Mouse (Mus musculus): ENCODE measurements around the gene Shroom1. TPM values are rescaled to one million over a fixed set of nuclear protein-coding genes. Genes with fewer than 3 reads are reported as not detected.

The Shroom1 gene
- polyA plus RNA-seq, 1 experiment from 2014 or later, result 1.3 TPM

DNA sequence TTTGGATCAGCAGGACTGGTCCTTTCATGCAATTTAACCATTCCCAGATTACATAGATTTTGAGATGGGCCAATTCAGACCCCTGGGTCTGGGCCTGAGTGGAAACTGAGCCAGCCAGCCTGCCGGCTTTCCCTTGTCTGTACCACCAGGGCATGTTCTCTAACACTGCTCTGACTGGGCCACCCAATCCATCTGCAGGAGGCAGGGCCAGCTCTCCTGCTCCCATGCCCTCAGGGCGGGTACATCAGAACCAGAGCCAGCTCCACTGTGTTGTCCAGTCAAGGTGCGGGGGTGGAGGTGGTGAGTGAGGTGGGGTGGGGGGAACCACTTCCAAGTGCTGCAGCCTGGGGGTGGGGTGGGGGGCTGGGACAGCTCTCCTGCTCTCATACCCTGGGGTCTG is 29.3 kb downstream of the Shroom1 start:
- 83% methylated on average over 3 of the region's 3 CpGs for WGBS
- Histone ChIP-seq H3K27me3 (ENCODE audit: control insufficient read depth, insufficient read depth, low read length) (no peaks in the 10 kb centered on the region), H3K27ac (replicated peaks) (no peak overlapping the region), H3K4me2 (replicated peaks; ENCODE audit: low read depth) (no peak overlapping the region), H3K9ac (ENCODE audit: low read length) (no peak overlapping the region), H3K4me3 (ENCODE audit: low read depth, low read length) (no peak overlapping the region), H3K36me3 (ENCODE audit: control insufficient read depth, insufficient read depth, low read length) (no peaks in the 10 kb centered on the region), H3K4me1 (replicated peaks; ENCODE audit: control insufficient read depth, insufficient read depth) (0 out of 2 replicates have a peak, but pooled peaks cover 2% of the 10 kb centered on the region), H3K9me3 (ENCODE audit: control insufficient read depth, low read length) (no peaks in the 10 kb centered on the region)
- DNase-seq (ENCODE audit: low spot score), result no peak
- no peak for ATAC-seq (ENCODE audit: low FRiP score, low TSS enrichment)
- TF ChIP-seq CTCF (IDR thresholded peaks at IDR 0.05; ENCODE audit: low read depth) (no peak), EP300 (optimal IDR thresholded peaks at IDR 0.05) (no peak)

DNA sequence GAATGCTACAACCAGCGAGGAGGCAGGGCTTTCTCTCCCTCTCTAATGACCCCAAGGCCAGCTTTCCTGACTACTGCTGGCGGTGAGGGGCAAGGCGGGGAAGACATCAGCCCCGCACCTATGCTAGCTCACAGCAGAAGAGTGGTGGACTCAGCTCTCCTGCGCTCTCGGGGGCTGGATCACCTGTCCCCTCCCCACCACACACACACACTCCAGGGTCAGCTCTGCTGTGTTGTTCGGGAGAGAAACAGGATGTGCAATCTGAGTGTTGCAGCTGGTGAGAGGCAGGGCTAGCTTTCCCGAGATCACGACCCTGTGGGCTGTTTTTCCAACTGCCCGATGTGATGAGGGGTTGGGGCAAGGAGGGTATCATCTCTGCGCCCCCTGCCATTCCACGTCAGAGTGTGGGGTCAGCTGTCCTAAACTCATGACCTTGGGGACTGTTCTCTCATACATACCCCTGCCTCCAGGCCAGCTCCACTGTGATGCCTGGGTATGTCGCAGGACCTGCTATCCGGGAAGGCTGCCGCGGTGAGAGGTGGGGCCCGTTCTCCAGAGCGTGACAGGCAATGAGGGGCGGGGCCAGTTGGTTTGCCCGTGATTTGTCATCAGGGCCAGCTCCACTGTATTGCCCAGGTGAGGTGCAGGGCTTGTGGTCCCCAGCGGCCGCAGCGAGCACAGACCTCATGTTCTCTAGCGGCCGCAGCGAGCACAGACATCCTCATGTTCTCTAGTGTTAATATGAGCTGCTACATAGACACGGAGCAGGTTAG is 30.0 kb downstream of the Shroom1 start:
- Histone ChIP-seq H3K9me3 (ENCODE audit: control insufficient read depth, low read length) (no peaks in the 10 kb centered on the region), H3K4me3 (ENCODE audit: low read depth, low read length) (peak overlapping the region; percentile 4; the same call in 1 of the 2 replicates), H3K4me2 (replicated peaks; ENCODE audit: low read depth) (peak overlapping the region; percentile 25), H3K27me3 (ENCODE audit: control insufficient read depth, insufficient read depth, low read length) (no peaks in the 10 kb centered on the region), H3K9ac (ENCODE audit: low read length) (no peak overlapping the region), H3K36me3 (ENCODE audit: control insufficient read depth, insufficient read depth, low read length) (no peaks in the 10 kb centered on the region), H3K4me1 (replicated peaks; ENCODE audit: control insufficient read depth, insufficient read depth) (0 out of 2 replicates have a peak, but pooled peaks cover 4% of the 10 kb centered on the region), H3K27ac (replicated peaks) (no peak overlapping the region)
- DNase-seq (ENCODE audit: low spot score) (peak; percentile 88), ATAC-seq (ENCODE audit: low FRiP score, low TSS enrichment) (peak; percentile 87)
- 14% methylated on average over 27 of the region's 27 CpGs for WGBS
- TF ChIP-seq EP300 (optimal IDR thresholded peaks at IDR 0.05) (no peak), CTCF (IDR thresholded peaks at IDR 0.05; ENCODE audit: low read depth) (no peak)

DNA sequence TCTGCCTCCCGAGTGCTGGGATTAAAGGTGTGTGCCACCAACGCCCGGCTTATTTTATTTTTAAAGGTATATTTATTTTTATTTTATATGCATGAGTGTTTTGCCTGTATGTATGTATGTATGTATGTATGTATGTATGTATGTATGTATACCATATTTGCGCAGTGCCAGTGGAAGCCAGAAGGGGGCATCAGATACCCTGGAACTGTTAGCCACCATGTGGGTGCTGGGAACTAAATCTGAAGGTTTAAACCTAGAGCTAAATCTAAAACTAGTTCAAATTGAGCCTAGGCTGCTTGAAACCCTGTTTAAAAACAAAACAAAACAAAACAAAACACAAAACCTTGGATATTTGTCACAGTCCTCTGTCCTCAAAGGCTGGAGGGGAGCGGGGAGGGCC is 32.0 kb downstream of the Shroom1 start:
- WGBS, result over 99% methylated on average over 5 of the region's 5 CpGs
- ATAC-seq (ENCODE audit: low FRiP score, low TSS enrichment) (no peak), DNase-seq (ENCODE audit: low spot score) (no peak)
- Histone ChIP-seq H3K4me1 (replicated peaks; ENCODE audit: control insufficient read depth, insufficient read depth) (0 out of 2 replicates have a peak, but pooled peaks cover 4% of the 10 kb centered on the region), H3K4me3 (ENCODE audit: low read depth, low read length) (no peak overlapping the region), H3K36me3 (ENCODE audit: control insufficient read depth, insufficient read depth, low read length) (no peaks in the 10 kb centered on the region), H3K27ac (replicated peaks) (no peak overlapping the region), H3K4me2 (replicated peaks; ENCODE audit: low read depth) (no peak overlapping the region), H3K9ac (ENCODE audit: low read length) (no peak overlapping the region), H3K27me3 (ENCODE audit: control insufficient read depth, insufficient read depth, low read length) (no peaks in the 10 kb centered on the region), H3K9me3 (ENCODE audit: control insufficient read depth, low read length) (no peaks in the 10 kb centered on the region)
- TF ChIP-seq CTCF (IDR thresholded peaks at IDR 0.05; ENCODE audit: low read depth) (peak; percentile 33; the same call in 1 of the 2 replicates), EP300 (optimal IDR thresholded peaks at IDR 0.05) (no peak)

DNA sequence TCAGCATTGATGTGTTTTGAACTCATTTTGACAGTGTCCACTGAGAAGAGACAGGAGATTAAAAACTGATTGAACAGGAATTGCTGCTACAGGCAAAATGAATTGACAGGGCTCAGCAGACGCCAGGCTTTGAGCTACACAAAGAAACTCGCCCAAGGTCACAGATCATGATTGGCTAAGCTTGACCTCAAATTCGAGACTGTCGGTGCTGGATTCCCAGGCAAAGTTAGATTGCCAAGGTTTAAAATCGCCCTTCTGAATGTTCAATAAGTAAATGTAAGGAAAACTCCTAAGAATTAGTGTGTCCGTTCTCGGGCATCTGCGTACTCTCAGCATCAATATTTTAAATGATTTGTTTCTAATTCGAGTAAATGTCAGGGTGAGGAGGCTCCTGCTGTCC is 32.4 kb downstream of the Shroom1 start:
- DNase-seq (ENCODE audit: low spot score) (no peak), ATAC-seq (ENCODE audit: low FRiP score, low TSS enrichment) (no peak)
- H3K27ac ChIP-seq (replicated peaks), result no peak overlapping the region
- 74% methylated on average over 9 of the region's 9 CpGs for WGBS
- H3K4me2 ChIP-seq (replicated peaks; ENCODE audit: low read depth), result no peak overlapping the region
- H3K4me1 ChIP-seq (replicated peaks; ENCODE audit: control insufficient read depth, insufficient read depth), result 0 out of 2 replicates have a peak, but pooled peaks cover 4% of the 10 kb centered on the region
- H3K4me3 ChIP-seq (ENCODE audit: low read depth, low read length), result no peak overlapping the region
- no peaks in the 10 kb centered on the region for H3K9me3 ChIP-seq (ENCODE audit: control insufficient read depth, low read length)
- TF ChIP-seq CTCF (IDR thresholded peaks at IDR 0.05; ENCODE audit: low read depth), result no peak
- no peak for TF ChIP-seq EP300 (optimal IDR thresholded peaks at IDR 0.05)
- H3K9ac ChIP-seq (ENCODE audit: low read length), result no peak overlapping the region
- no peaks in the 10 kb centered on the region for H3K27me3 ChIP-seq (ENCODE audit: control insufficient read depth, insufficient read depth, low read length)
- H3K36me3 ChIP-seq (ENCODE audit: control insufficient read depth, insufficient read depth, low read length), result no peaks in the 10 kb centered on the region

DNA sequence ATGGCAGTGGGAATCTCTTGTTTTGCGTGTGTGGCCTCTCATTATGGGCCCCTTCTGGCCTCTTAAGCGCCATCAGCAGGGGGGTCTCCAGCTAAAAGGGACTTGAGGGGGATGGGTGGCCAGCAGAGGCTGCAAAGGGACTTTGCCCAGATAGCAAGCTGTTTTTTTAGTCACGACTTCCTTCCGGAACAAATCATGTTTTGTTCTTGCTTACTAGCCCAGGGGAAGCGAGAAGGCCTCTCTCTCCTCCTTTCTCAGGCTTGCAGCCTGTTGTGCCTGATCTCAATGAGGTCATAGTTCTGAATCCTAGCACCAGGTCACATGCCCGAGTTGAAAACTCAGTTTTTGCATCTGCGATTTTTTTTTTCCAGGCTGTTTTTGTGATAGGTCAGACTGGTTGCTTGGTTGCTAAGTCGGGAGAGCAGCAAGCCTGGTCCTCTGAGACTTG is 35.0 kb downstream of the Shroom1 start:
- no peaks in the 10 kb centered on the region for H3K36me3 ChIP-seq (ENCODE audit: control insufficient read depth, insufficient read depth, low read length)
- DNase-seq (ENCODE audit: low spot score) (no peak), ATAC-seq (ENCODE audit: low FRiP score, low TSS enrichment) (no peak; the same call in 1 of the 2 replicates)
- H3K4me3 ChIP-seq (ENCODE audit: low read depth, low read length), result no peak overlapping the region
- no peak overlapping the region for H3K9ac ChIP-seq (ENCODE audit: low read length)
- 37% methylated on average over 8 of the region's 8 CpGs for WGBS
- 0 out of 2 replicates have a peak, but pooled peaks cover 3% of the 10 kb centered on the region for H3K4me1 ChIP-seq (replicated peaks; ENCODE audit: control insufficient read depth, insufficient read depth)
- no peak overlapping the region for H3K27ac ChIP-seq (replicated peaks)
- no peak overlapping the region for H3K4me2 ChIP-seq (replicated peaks; ENCODE audit: low read depth)
- H3K27me3 ChIP-seq (ENCODE audit: control insufficient read depth, insufficient read depth, low read length), result no peaks in the 10 kb centered on the region
- no peaks in the 10 kb centered on the region for H3K9me3 ChIP-seq (ENCODE audit: control insufficient read depth, low read length)
- TF ChIP-seq CTCF (IDR thresholded peaks at IDR 0.05; ENCODE audit: low read depth) (no peak), EP300 (optimal IDR thresholded peaks at IDR 0.05) (no peak)
